Mouse (Mus musculus) layer of hippocampus, adult 9-10 months (tissue): ENCODE results near the gene Wfdc15a.

Source experiments
- DNase-seq: peaks from one replicate; pipeline ENCODE4 v3.0.0; 2022; ENCODE audit warnings: low spot score

Wfdc15a gene

GRCm38 (mm10) chr2:164177831-164178230 lies 22.1 kb downstream of the Wfdc15a start:
- DNase-seq = no peak

- no peak for DNase-seq
Measured at GRCm38 (mm10) chr2:164175850-164176249, 24.1 kb downstream of the Wfdc15a start.

- DNase-seq = peak; percentile 13
Measured at GRCm38 (mm10) chr2:164174649-164175395, 25.1 kb downstream of the Wfdc15a start.

GRCm38 (mm10) chr2:164173394-164173793 lies 26.5 kb downstream of the Wfdc15a start:
- DNase-seq = no peak

GRCm38 (mm10) chr2:164170902-164171301 lies 29.0 kb downstream of the Wfdc15a start, which contains the start of gene Kcns1:
Gene Kcns1, minus strand, starts transcription at chr2:164171113.
- no peak for DNase-seq

- no peak for DNase-seq
Measured at GRCm38 (mm10) chr2:164170326-164170725, 29.6 kb downstream of the Wfdc15a start.

- DNase-seq = no peak
Measured at GRCm38 (mm10) chr2:164168571-164168946, 31.4 kb downstream of the Wfdc15a start.

GRCm38 (mm10) chr2:164167752-164168570 lies 32.0 kb downstream of the Wfdc15a start:
- no peak for DNase-seq

- DNase-seq = no peak
Measured at GRCm38 (mm10) chr2:164164941-164165340, 35.0 kb downstream of the Wfdc15a start.

- DNase-seq = no peak
Measured at GRCm38 (mm10) chr2:164161515-164162055, 38.3 kb downstream of the Wfdc15a start.

GRCm38 (mm10) chr2:164158838-164159237 lies 41.1 kb downstream of the Wfdc15a start:
- DNase-seq = no peak

- DNase-seq = no peak
Measured at GRCm38 (mm10) chr2:164156158-164156557, 43.8 kb downstream of the Wfdc15a start.

- DNase-seq = no peak
Measured at GRCm38 (mm10) chr2:164154007-164154406, 45.9 kb downstream of the Wfdc15a start.

- DNase-seq = no peak
Measured at GRCm38 (mm10) chr2:164152341-164152740, 47.6 kb downstream of the Wfdc15a start.

- no peak for DNase-seq
Measured at GRCm38 (mm10) chr2:164150086-164150760, 49.7 kb downstream of the Wfdc15a start.
